Mouse (Mus musculus) embryo, embryonic 9.5 days (tissue): Measurements from ENCODE around the gene D16Ertd472e.
"Not testable (repeated sequence)": the region's sequence is repeated elsewhere in the genome, so short reads cannot be mapped to it uniquely, and the experiment has no call there.

Experiments used
- DNase-seq: peaks from one replicate; pipeline ENCODE4 v3.0.0-alpha.2; 2017; ENCODE audit errors: extremely low spot score

The D16Ertd472e gene

GRCm38 (mm10) chr16:78573016-78573415, 3.5 kb downstream of the D16Ertd472e start:
- DNase-seq, result no peak

GRCm38 (mm10) chr16:78564110-78564821, 12.2 kb downstream of the D16Ertd472e start:
- DNase-seq, result no peak

GRCm38 (mm10) chr16:78563093-78563971, 13.2 kb downstream of the D16Ertd472e start:
- DNase-seq, result no peak

- no peak for DNase-seq
Observed at GRCm38 (mm10) chr16:78560627-78561026, 15.9 kb downstream of the D16Ertd472e start.

GRCm38 (mm10) chr16:78560063-78560462, 16.4 kb downstream of the D16Ertd472e start:
- DNase-seq, result no peak

- no peak for DNase-seq
Observed at GRCm38 (mm10) chr16:78557573-78557972, 18.9 kb downstream of the D16Ertd472e start.

- DNase-seq, result no peak
Observed at GRCm38 (mm10) chr16:78554911-78555648, 21.4 kb downstream of the D16Ertd472e start.

- no peak for DNase-seq
Observed at GRCm38 (mm10) chr16:78547367-78547766, 29.1 kb downstream of the D16Ertd472e start.

GRCm38 (mm10) chr16:78546529-78546928, 30.0 kb downstream of the D16Ertd472e start:
- DNase-seq, result no peak

- DNase-seq, result no peak
Observed at GRCm38 (mm10) chr16:78540376-78541246, 35.9 kb downstream of the D16Ertd472e start.

GRCm38 (mm10) chr16:78537798-78538422, 38.6 kb downstream of the D16Ertd472e start:
- DNase-seq, result no peak

GRCm38 (mm10) chr16:78537322-78537721, 39.2 kb downstream of the D16Ertd472e start:
- DNase-seq, result no peak

GRCm38 (mm10) chr16:78534468-78534867, 42.0 kb downstream of the D16Ertd472e start:
- DNase-seq, result no peak

GRCm38 (mm10) chr16:78531957-78532605, 44.4 kb downstream of the D16Ertd472e start:
- no peak for DNase-seq

GRCm38 (mm10) chr16:78522974-78523373, 53.5 kb downstream of the D16Ertd472e start:
- no peak for DNase-seq

- no peak for DNase-seq
Observed at GRCm38 (mm10) chr16:78518697-78519096, 57.8 kb downstream of the D16Ertd472e start.

- DNase-seq, result no peak
Observed at GRCm38 (mm10) chr16:78517171-78517570, 59.3 kb downstream of the D16Ertd472e start.

- DNase-seq, result no peak
Observed at GRCm38 (mm10) chr16:78511526-78511925, 65.0 kb downstream of the D16Ertd472e start.

- DNase-seq, result no peak
Observed at GRCm38 (mm10) chr16:78502492-78502891, 74.0 kb downstream of the D16Ertd472e start.

GRCm38 (mm10) chr16:78492696-78493095, 83.8 kb downstream of the D16Ertd472e start:
- DNase-seq, result not testable (repeated sequence)
